Mouse (Mus musculus): ENCODE measurements at regions not wholly inside any gene's neighbourhood (a gene's known extent, or its start where the extent isn't known, plus 50 kb on each side); places are given as distances from the start of the nearest gene placed in this dataset.

DNA sequence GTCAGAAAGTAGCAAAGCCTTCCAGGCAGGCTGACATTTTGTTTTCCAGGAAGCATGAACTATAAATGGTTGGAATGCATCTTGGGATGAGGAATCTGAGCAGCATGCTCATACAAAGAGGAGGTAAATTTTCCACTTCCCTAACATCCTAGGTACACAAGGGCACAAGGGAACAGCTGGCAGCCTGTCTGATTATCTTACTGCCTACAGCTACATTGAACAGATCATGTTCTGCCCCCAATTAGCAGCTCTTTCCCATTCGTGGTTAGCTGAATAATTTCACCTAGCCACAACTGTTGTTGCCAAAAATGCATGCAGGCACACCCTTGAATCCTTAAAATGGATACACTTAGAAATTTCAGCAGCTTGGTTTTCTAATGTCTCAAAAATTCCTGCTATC, 239.5 kb downstream of the Col12a1 start:
- no peak for DNase-seq

GRCm38 (mm10) chr9:79500253-79500652, 218.4 kb downstream of the Col12a1 start:
- DNase-seq, result no peak

GRCm38 (mm10) chr9:79502034-79502433, 216.6 kb downstream of the Col12a1 start:
- no peak for DNase-seq

GRCm38 (mm10) chr9:79516384-79516783, 202.2 kb downstream of the Col12a1 start:
- DNase-seq, result no peak

DNA sequence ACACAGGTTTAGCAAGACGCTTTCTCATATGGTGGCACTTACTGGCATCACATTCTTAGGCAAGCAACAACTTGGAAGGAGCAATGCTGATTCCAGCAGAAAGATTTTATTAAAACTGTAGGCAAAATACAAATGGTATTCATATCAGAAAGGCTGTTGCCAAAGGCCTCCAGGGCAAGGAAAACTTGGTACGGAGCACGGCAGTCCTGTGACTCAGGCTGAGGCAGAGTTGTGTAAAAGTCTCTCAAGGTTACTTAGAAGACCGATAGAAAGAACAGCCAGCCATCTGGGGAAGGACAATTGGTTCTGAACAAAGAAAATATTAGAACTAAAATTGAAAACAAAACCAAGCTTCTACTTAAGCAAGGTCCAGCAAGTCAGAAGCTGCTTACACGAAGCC, 201.2 kb downstream of the Col12a1 start:
- DNase-seq, result no peak

DNA sequence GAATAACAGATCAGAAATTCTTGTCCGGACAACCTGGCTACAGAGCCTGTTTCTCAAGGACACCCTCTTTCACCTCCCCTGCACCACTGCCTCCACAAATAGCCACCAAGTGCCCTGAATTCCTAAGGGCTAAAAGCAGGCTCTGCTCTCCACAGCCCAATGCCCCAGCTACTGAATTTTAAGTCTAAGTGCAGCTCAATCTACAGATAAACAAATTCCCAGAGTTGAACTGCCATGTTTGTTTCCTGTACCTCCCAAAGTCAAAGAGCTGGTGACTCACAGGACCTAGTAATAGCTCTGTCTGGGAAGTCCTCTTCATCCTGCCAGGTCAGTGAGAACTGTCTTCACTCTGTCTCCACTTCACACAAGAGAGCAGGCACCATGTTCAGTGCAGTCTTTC, 200.0 kb downstream of the Col12a1 start:
- DNase-seq, result no peak

DNA sequence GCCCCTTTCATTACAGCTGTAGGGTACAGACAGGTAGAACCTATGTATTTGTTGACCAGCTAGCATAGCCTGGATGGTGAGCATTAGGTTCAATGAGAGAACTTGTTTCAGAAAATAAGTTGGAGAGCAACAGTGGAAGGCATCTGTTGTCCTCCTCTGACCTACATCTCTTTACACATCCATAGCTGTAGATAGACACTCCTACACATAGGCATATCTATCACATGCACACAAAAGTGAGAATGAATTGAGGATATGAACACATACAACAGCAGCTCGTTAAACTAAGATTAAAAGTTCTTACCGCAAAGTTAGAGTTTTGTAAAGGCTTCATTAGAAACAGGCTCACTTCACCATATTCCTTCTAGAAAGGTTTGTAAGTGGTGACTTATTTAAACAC, 198.1 kb downstream of the Col12a1 start:
- no peak for DNase-seq

DNA sequence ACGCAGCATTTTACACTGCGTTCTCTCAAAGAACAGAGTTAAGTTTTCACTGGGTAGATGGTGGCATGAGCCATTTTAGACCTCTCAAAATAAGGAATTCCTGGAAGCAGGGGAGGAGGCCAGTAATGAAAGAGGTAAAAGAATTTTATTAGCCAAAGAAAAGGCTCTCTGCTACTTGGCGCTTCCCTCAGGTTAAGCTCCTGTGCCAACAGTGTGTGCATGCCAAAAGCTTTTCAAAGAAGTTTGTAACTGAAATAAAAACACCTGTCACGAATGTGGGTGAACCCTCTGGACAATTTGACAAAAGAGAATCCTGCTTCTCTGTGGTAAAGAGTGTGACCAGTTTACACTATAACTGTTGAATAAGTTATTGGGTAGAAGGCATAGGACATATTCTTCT, 195.6 kb downstream of the Col12a1 start:
- DNase-seq, result no peak

DNA sequence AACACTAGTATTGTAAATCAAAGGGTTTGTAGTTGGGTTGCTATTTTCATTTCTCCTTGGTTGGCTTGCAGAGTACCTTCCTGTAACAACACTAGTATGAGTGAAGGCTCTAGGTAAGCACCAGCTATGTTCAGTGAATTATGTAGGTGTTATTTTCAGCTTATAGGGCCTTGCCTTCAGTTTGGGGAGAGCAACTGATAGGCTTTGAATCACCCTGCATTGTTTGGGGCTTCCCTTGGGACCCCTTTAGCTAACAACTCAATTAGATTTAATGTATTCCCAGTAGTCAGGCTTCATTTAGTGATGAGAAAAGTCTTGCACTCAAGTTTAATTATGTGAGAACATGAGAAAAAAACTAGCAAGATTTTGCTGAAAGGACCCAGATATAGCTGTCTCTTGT, 193.6 kb downstream of the Col12a1 start:
- DNase-seq, result no peak

DNA sequence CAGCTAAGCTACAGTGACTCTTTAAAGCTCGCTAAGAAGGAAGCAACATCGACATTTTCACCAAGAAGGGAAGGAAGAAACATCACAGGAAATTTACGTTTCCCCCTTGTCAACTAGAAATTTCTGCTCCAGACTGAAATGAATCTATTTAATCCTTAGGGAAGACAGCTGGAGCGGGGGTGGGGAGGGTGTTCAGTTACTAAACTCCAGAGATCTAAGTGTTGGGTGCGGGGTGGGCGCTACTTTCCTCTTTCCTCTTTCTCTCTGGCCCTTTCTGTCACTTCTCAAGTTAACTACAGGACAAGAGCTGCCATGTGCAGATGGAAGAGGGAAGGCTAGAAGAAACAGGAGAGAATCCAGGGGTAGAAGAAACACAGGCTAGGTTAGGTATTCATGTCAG, 192.2 kb downstream of the Col12a1 start:
- DNase-seq, result peak; percentile 55

DNA sequence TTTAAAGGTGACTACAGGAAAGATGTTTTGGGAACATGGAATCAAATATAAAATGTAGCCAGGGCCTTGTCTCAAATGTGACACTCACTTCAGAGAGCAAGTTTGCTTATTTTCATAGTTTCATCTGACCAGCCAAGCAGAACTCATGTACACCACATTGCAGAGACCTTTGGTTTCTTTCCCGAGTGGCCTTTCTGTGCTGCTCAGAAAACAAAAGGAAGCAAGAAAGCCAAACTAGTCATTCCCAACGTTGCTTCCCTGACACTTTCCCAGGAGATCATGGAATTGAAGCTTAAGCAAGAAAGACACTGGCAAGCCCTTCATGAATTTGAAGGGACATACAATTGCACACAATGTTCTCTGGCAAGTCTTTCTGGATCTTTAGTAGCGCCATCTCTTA, 191.3 kb downstream of the Col12a1 start:
- DNase-seq, result no peak
